Mouse (Mus musculus): Measurements from ENCODE around the gene Sufu. TPM values are rescaled to one million over a fixed set of nuclear protein-coding genes. Genes with fewer than 3 reads are reported as not detected.

Gene Sufu
- total RNA-seq, 2 experiments from 2014 or later = 18.3 to 18.6 TPM

- no peak for DNase-seq (ENCODE audit: low spot score in 2 of 2)
- intact Hi-C loops (cut with DNase I) = loop anchor here (5.0 kb wide), 1 partner anchor 52 kb away; no protein-coding TSS in a partner anchor
These were observed 107.4 kb downstream of the Sufu start for GRCm38 (mm10) chr19:46504085-46504552.

- DNase-seq (ENCODE audit: low spot score in 2 of 2) = no peak
- intact Hi-C loops (cut with DNase I) = loop anchor here (5.0 kb wide), 1 partner anchor 53 kb away; no protein-coding TSS in a partner anchor
These were observed 108.2 kb downstream of the Sufu start for GRCm38 (mm10) chr19:46504822-46505417.

GRCm38 (mm10) chr19:46505646-46506371 is 109.1 kb downstream of the Sufu start:
- DNase-seq (ENCODE audit: low spot score in 2 of 2) = no peak
- intact Hi-C loops (cut with DNase I) = no loop called here

- DNase-seq (ENCODE audit: low spot score in 2 of 2) = no peak
- intact Hi-C loops (cut with DNase I) = no loop called here
These were observed 109.6 kb downstream of the Sufu start for GRCm38 (mm10) chr19:46506372-46506717.

- no peak for DNase-seq (ENCODE audit: low spot score in 2 of 2)
- intact Hi-C loops (cut with DNase I) = no loop called here
These were observed 110.5 kb downstream of the Sufu start for GRCm38 (mm10) chr19:46507181-46507581.

- DNase-seq (ENCODE audit: low spot score in 2 of 2) = no peak
- intact Hi-C loops (cut with DNase I) = no loop called here
These were observed 111.1 kb downstream of the Sufu start for GRCm38 (mm10) chr19:46507806-46508205.

GRCm38 (mm10) chr19:46508738-46509137 is 112.0 kb downstream of the Sufu start:
- intact Hi-C loops (cut with DNase I) = no loop called here

GRCm38 (mm10) chr19:46509202-46509601 is 112.5 kb downstream of the Sufu start:
- no peak for DNase-seq (ENCODE audit: low spot score in 2 of 2)
- intact Hi-C loops (cut with DNase I) = no loop called here

More at GRCm38 (mm10) chr19:46508738-46509137, 112.0 kb downstream of the Sufu start:
- DNase-seq (ENCODE audit: low spot score in 2 of 2) = no peak

- no peak for DNase-seq (ENCODE audit: low spot score in 2 of 2)
- intact Hi-C loops (cut with DNase I) = no loop called here
These were observed 113.0 kb downstream of the Sufu start for GRCm38 (mm10) chr19:46509736-46510135.

GRCm38 (mm10) chr19:46510401-46510800 is 113.7 kb downstream of the Sufu start:
- no peak for DNase-seq (ENCODE audit: low spot score in 2 of 2)
- intact Hi-C loops (cut with DNase I) = no loop called here

GRCm38 (mm10) chr19:46510824-46511223 is 114.1 kb downstream of the Sufu start:
- no peak for DNase-seq (ENCODE audit: low spot score in 2 of 2)
- intact Hi-C loops (cut with DNase I) = no loop called here

- peak in 1 of 2 experiments; percentile 18 for DNase-seq (ENCODE audit: low spot score in 2 of 2)
- intact Hi-C loops (cut with DNase I) = no loop called here
These were observed 114.6 kb downstream of the Sufu start for GRCm38 (mm10) chr19:46511263-46511662.

GRCm38 (mm10) chr19:46514387-46514786 is 117.7 kb downstream of the Sufu start:
- no peak for DNase-seq (ENCODE audit: low spot score in 2 of 2)
- intact Hi-C loops (cut with DNase I) = no loop called here

- no peak for DNase-seq (ENCODE audit: low spot score in 2 of 2)
- intact Hi-C loops (cut with DNase I) = no loop called here
These were observed 118.7 kb downstream of the Sufu start for GRCm38 (mm10) chr19:46515287-46515821.

GRCm38 (mm10) chr19:46516667-46517528 is 120.2 kb downstream of the Sufu start:
- intact Hi-C loops (cut with DNase I) = no loop called here
- peak in 1 of 2 experiments; percentile 4 for DNase-seq (ENCODE audit: low spot score in 2 of 2)

GRCm38 (mm10) chr19:46517529-46518351 is 121.0 kb downstream of the Sufu start:
- intact Hi-C loops (cut with DNase I) = no loop called here

GRCm38 (mm10) chr19:46518352-46518787 is 121.7 kb downstream of the Sufu start:
- intact Hi-C loops (cut with DNase I) = no loop called here
- no peak for DNase-seq (ENCODE audit: low spot score in 2 of 2)

More at GRCm38 (mm10) chr19:46517529-46518351, 121.0 kb downstream of the Sufu start:
- no peak for DNase-seq (ENCODE audit: low spot score in 2 of 2)

GRCm38 (mm10) chr19:46518828-46519621 is 122.3 kb downstream of the Sufu start:
- intact Hi-C loops (cut with DNase I) = no loop called here
- no peak for DNase-seq (ENCODE audit: low spot score in 2 of 2)
